Mouse (Mus musculus): ENCODE measurements around the gene Ssbp4. TPM values are rescaled to one million over a fixed set of nuclear protein-coding genes. Genes with fewer than 3 reads are reported as not detected.

The Ssbp4 gene
- polyA plus RNA-seq, 2 experiments: 151 to 163 TPM

DNA sequence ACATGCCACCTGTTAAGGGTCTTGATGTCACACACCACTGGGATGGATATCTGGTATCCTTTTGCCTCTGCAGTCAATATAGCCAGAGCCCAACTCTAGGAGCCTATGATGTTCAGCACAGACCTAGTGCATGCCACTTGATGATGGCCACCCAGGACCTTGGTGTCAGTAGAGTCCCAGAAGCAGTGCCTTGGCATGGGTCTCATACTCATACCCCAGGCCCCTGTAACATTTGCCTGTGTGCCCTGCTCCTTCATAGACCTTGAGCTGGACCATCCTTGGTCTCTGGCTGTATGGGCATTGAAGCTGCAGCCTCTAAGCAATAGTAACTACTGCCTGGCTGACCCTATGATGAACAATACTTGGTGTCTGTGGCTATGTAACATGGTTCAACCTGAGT lies 34.4 kb downstream of the Ssbp4 start:
- H3K36me3 ChIP-seq (ENCODE audit: control insufficient read depth, insufficient read depth, low read length): peaks cover 25% of the 10 kb centered on the region
- no peak overlapping the region for H3K4me3 ChIP-seq (replicated peaks; ENCODE audit: low read length)
- H3K27ac ChIP-seq (replicated peaks; ENCODE audit: low read depth, low read length): no peak overlapping the region
- H3K4me1 ChIP-seq (ENCODE audit: control insufficient read depth, insufficient read depth, low read length): no peaks in the 10 kb centered on the region
- H3K9ac ChIP-seq (ENCODE audit: low read depth, low read length, severe bottlenecking): no peak overlapping the region
- no peaks in the 10 kb centered on the region for H3K9me3 ChIP-seq (ENCODE audit: control insufficient read depth, low read length)
- H3K27me3 ChIP-seq (ENCODE audit: control insufficient read depth, insufficient read depth, low read length): no peaks in the 10 kb centered on the region
- DNase-seq (ENCODE audit: low spot score): no peak
- no peak for TF ChIP-seq POLR2A (IDR thresholded peaks at IDR 0.05; ENCODE audit: borderline replicate concordance, extremely low read depth, insufficient read depth, insufficient read length)
- no peak overlapping the region for H3K4me2 ChIP-seq (replicated peaks; ENCODE audit: low read depth, low read length, severe bottlenecking)
- no peak for ATAC-seq (ENCODE audit: low FRiP score, low read depth)

DNA sequence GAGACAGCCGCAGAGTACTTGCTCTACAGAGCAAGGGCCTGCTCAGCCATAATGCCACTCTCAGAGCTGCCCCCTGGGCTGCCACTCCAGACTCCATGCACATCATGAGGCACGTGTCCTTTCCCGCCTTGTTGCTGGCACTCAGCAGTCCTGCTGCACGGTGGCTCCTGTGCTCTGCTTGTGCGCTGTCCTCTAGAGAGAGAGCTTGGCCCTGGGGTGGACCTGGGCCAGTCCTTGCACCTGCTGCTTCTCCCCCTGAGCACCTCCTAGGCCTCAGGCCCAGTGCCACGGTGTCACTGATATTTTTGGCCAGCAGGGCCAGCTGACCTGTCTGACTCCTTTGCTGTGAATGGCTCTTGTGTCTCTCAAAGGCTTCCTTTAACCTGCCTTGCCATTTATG lies 37.7 kb downstream of the Ssbp4 start:
- Histone ChIP-seq H3K4me1 (ENCODE audit: control insufficient read depth, insufficient read depth, low read length) (no peaks in the 10 kb centered on the region), H3K4me3 (replicated peaks; ENCODE audit: low read length) (no peak overlapping the region), H3K27me3 (ENCODE audit: control insufficient read depth, insufficient read depth, low read length) (no peaks in the 10 kb centered on the region), H3K36me3 (ENCODE audit: control insufficient read depth, insufficient read depth, low read length) (peaks cover 13% of the 10 kb centered on the region; the same call in 1 of the 2 replicates), H3K4me2 (replicated peaks; ENCODE audit: low read depth, low read length, severe bottlenecking) (no peak overlapping the region), H3K9me3 (ENCODE audit: control insufficient read depth, low read length) (no peaks in the 10 kb centered on the region), H3K9ac (ENCODE audit: low read depth, low read length, severe bottlenecking) (no peak overlapping the region), H3K27ac (replicated peaks; ENCODE audit: low read depth, low read length) (no peak overlapping the region)
- WGBS: 88% methylated on average over 6 of the region's 6 CpGs
- no peak for TF ChIP-seq POLR2A (IDR thresholded peaks at IDR 0.05; ENCODE audit: borderline replicate concordance, extremely low read depth, insufficient read depth, insufficient read length)
- no peak for DNase-seq (ENCODE audit: low spot score)
- no peak for ATAC-seq (ENCODE audit: low FRiP score, low read depth)

DNA sequence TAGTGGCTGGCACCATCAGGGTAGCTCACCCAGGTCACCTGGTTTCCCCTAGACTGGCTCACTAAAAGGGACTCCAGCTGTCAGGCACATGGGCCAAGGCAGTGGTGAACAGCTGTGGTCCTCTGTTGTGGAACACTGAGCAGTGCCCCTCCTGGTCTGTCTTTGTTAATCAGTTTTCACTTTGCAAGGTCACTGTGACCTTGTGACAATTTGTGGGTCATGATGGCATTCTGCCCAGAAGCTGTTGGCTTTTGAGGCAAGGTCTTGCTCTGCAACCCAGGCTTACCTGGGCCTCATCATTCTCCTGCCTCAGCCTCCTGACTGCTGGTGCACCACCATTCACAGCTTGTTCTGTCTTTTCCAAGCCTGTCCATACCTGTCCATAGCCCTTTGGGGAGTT lies 38.3 kb downstream of the Ssbp4 start:
- TF ChIP-seq POLR2A (IDR thresholded peaks at IDR 0.05; ENCODE audit: borderline replicate concordance, extremely low read depth, insufficient read depth, insufficient read length): no peak
- Histone ChIP-seq H3K4me2 (replicated peaks; ENCODE audit: low read depth, low read length, severe bottlenecking) (no peak overlapping the region), H3K27me3 (ENCODE audit: control insufficient read depth, insufficient read depth, low read length) (no peaks in the 10 kb centered on the region), H3K36me3 (ENCODE audit: control insufficient read depth, insufficient read depth, low read length) (peaks cover 13% of the 10 kb centered on the region; the same call in 1 of the 2 replicates), H3K4me1 (ENCODE audit: control insufficient read depth, insufficient read depth, low read length) (peaks cover 4% of the 10 kb centered on the region; the same call in 1 of the 2 replicates), H3K27ac (replicated peaks; ENCODE audit: low read depth, low read length) (no peak overlapping the region), H3K9me3 (ENCODE audit: control insufficient read depth, low read length) (no peaks in the 10 kb centered on the region), H3K9ac (ENCODE audit: low read depth, low read length, severe bottlenecking) (no peak overlapping the region), H3K4me3 (replicated peaks; ENCODE audit: low read length) (no peak overlapping the region)
- DNase-seq (ENCODE audit: low spot score): no peak
- no peak for ATAC-seq (ENCODE audit: low FRiP score, low read depth)

DNA sequence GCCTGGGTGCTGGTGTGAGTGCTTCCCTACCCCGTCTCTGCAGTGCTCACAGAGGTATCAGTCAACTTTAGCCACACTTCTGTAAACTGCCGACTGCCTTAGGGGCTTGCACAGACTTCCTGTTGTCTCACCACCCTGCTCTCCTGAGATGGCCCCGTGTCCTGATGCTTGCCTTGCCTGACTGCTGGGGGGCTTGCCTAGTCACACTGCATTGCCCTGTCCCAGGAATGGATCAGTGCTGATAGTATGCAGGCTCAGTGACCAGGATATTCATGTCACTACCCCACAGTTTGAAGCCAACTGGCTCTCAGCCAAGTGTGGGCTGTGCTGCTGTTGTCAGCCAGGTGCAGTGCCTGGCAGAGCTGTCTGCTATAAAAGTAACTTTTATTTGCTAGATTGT lies 43.1 kb downstream of the Ssbp4 start:
- WGBS: 48% methylated on average over 3 of the region's 3 CpGs
- Histone ChIP-seq H3K27me3 (ENCODE audit: control insufficient read depth, insufficient read depth, low read length) (no peaks in the 10 kb centered on the region), H3K27ac (replicated peaks; ENCODE audit: low read depth, low read length) (no peak overlapping the region), H3K9ac (ENCODE audit: low read depth, low read length, severe bottlenecking) (no peak overlapping the region), H3K9me3 (ENCODE audit: control insufficient read depth, low read length) (no peaks in the 10 kb centered on the region), H3K4me3 (replicated peaks; ENCODE audit: low read length) (no peak overlapping the region), H3K36me3 (ENCODE audit: control insufficient read depth, insufficient read depth, low read length) (no peaks in the 10 kb centered on the region; the same call in 1 of the 2 replicates), H3K4me2 (replicated peaks; ENCODE audit: low read depth, low read length, severe bottlenecking) (no peak overlapping the region), H3K4me1 (ENCODE audit: control insufficient read depth, insufficient read depth, low read length) (peaks cover 6% of the 10 kb centered on the region; the same call in 1 of the 2 replicates)
- TF ChIP-seq POLR2A (IDR thresholded peaks at IDR 0.05; ENCODE audit: borderline replicate concordance, extremely low read depth, insufficient read depth, insufficient read length): no peak
- DNase-seq (ENCODE audit: low spot score) (no peak), ATAC-seq (ENCODE audit: low FRiP score, low read depth) (no peak)

DNA sequence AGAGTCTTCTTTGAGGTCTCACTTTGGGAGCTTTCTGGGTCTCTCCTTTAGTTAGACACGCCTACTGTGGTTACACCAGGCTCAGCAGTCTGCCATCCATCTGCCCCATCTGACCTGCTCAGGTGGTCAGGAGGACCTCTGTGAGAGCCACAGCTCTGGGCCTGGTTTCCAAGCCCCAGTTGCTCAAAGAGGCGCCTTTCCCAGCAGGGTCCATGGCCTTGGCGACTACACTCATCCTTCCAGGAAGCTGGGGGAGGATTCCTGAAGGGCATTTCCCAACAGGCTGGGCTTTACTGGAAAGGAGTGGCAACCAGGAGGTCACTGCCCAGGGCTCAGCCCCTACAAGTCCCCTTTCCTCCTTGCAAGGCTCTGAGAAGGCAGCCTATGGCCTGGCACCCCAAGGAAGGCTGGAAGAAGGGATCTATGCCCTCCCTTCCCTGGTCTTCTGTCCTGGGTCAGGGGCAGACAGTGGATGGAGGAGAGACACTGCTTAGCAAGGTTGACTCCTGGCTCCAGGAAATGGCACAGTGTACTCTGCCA lies 43.9 kb downstream of the Ssbp4 start:
- WGBS: 88% methylated on average over 3 of the region's 3 CpGs
- no peaks in the 10 kb centered on the region for H3K9me3 ChIP-seq (ENCODE audit: control insufficient read depth, low read length)
- no peak overlapping the region for H3K4me2 ChIP-seq (replicated peaks; ENCODE audit: low read depth, low read length, severe bottlenecking)
- H3K4me3 ChIP-seq (replicated peaks; ENCODE audit: low read length): no peak overlapping the region
- no peak overlapping the region for H3K9ac ChIP-seq (ENCODE audit: low read depth, low read length, severe bottlenecking)
- 0 out of 2 replicates have a peak overlapping the region, but pooled peaks have one; percentile 2 for H3K27ac ChIP-seq (replicated peaks; ENCODE audit: low read depth, low read length)
- TF ChIP-seq POLR2A (IDR thresholded peaks at IDR 0.05; ENCODE audit: borderline replicate concordance, extremely low read depth, insufficient read depth, insufficient read length): no peak
- H3K27me3 ChIP-seq (ENCODE audit: control insufficient read depth, insufficient read depth, low read length): no peaks in the 10 kb centered on the region
- H3K36me3 ChIP-seq (ENCODE audit: control insufficient read depth, insufficient read depth, low read length): no peaks in the 10 kb centered on the region; the same call in none of the 2 replicates
- DNase-seq (ENCODE audit: low spot score) (no peak), ATAC-seq (ENCODE audit: low FRiP score, low read depth) (no peak)
- peaks cover 6% of the 10 kb centered on the region; the same call in 1 of the 2 replicates for H3K4me1 ChIP-seq (ENCODE audit: control insufficient read depth, insufficient read depth, low read length)
